Mouse (Mus musculus): Measurements from ENCODE around the gene Hibadh. TPM values are rescaled to one million over a fixed set of nuclear protein-coding genes. Genes with fewer than 3 reads are reported as not detected.
"Not testable (repeated sequence)": the region's sequence is repeated elsewhere in the genome, so short reads cannot be mapped to it uniquely, and the experiment has no call there.

Hibadh gene
- 10 to 100 TPM; 44.1 to 50.1 TPM for total RNA-seq (2021)
- long read RNA-seq, transcript Hibadh-201 (8 exons, 1,825 nt): major isoform, 44 of 51 reads
- long read RNA-seq, partial matches to known transcripts: 0 of 51 reads
- long read RNA-seq, other reads (novel, unspliced or antisense): 7 of 51 reads

- DNase-seq (ENCODE audit: low spot score in 2 of 2): peak; percentile 95 to 98
Measured at GRCm38 (mm10) chr6:52640224-52640712, at the start of gene Hibadh. Hibadh (minus strand) TSS chr6:52640389.

- peak in 1 of 2 experiments; percentile 5 for DNase-seq (ENCODE audit: low spot score in 2 of 2)
Measured at GRCm38 (mm10) chr6:52686901-52687500, 46.8 kb upstream of the Hibadh start.

- no peak for DNase-seq (ENCODE audit: low spot score in 2 of 2)
Measured at GRCm38 (mm10) chr6:52682607-52683006, 42.4 kb upstream of the Hibadh start.

- no peak for DNase-seq (ENCODE audit: low spot score in 2 of 2)
Measured at GRCm38 (mm10) chr6:52681847-52682485, 41.8 kb upstream of the Hibadh start.

- no peak for DNase-seq (ENCODE audit: low spot score in 2 of 2)
Measured at GRCm38 (mm10) chr6:52680458-52681032, 40.4 kb upstream of the Hibadh start.

- no peak for DNase-seq (ENCODE audit: low spot score in 2 of 2)
Measured at GRCm38 (mm10) chr6:52679565-52679964, 39.4 kb upstream of the Hibadh start.

- DNase-seq (ENCODE audit: low spot score in 2 of 2): not testable (repeated sequence)
Measured at GRCm38 (mm10) chr6:52677534-52677933, 37.3 kb upstream of the Hibadh start.

GRCm38 (mm10) chr6:52675222-52675921 is 35.2 kb upstream of the Hibadh start:
- no peak for DNase-seq (ENCODE audit: low spot score in 2 of 2)

- DNase-seq (ENCODE audit: low spot score in 2 of 2): no peak
Measured at GRCm38 (mm10) chr6:52674541-52674940, 34.4 kb upstream of the Hibadh start.

- no peak for DNase-seq (ENCODE audit: low spot score in 2 of 2)
Measured at GRCm38 (mm10) chr6:52673706-52674105, 33.5 kb upstream of the Hibadh start.

- DNase-seq (ENCODE audit: low spot score in 2 of 2): no peak
Measured at GRCm38 (mm10) chr6:52672539-52672938, 32.4 kb upstream of the Hibadh start.

- no peak for DNase-seq (ENCODE audit: low spot score in 2 of 2)
Measured at GRCm38 (mm10) chr6:52671791-52672190, 31.6 kb upstream of the Hibadh start.

GRCm38 (mm10) chr6:52669878-52670277 is 29.7 kb upstream of the Hibadh start:
- DNase-seq (ENCODE audit: low spot score in 2 of 2): not testable (repeated sequence)

- no peak for DNase-seq (ENCODE audit: low spot score in 2 of 2)
Measured at GRCm38 (mm10) chr6:52667641-52668040, 27.5 kb upstream of the Hibadh start.

- no peak for DNase-seq (ENCODE audit: low spot score in 2 of 2)
Measured at GRCm38 (mm10) chr6:52663021-52663420, 22.8 kb upstream of the Hibadh start.

GRCm38 (mm10) chr6:52655266-52655665 is 15.1 kb upstream of the Hibadh start:
- DNase-seq (ENCODE audit: low spot score in 2 of 2): no peak

GRCm38 (mm10) chr6:52648806-52649205 is 8.6 kb upstream of the Hibadh start:
- DNase-seq (ENCODE audit: low spot score in 2 of 2): no peak

GRCm38 (mm10) chr6:52648031-52648430 is 7.8 kb upstream of the Hibadh start:
- no peak for DNase-seq (ENCODE audit: low spot score in 2 of 2)

GRCm38 (mm10) chr6:52645926-52646325 is 5.7 kb upstream of the Hibadh start:
- no peak for DNase-seq (ENCODE audit: low spot score in 2 of 2)

- DNase-seq (ENCODE audit: low spot score in 2 of 2): no peak
Measured at GRCm38 (mm10) chr6:52642152-52642551, 2.0 kb upstream of the Hibadh start.

GRCm38 (mm10) chr6:52641076-52641475 is 887 bp upstream of the Hibadh start:
- no peak for DNase-seq (ENCODE audit: low spot score in 2 of 2)
